Mouse (Mus musculus) thymus, postnatal 25 days (tissue): ENCODE measurements at regions not wholly inside any gene's neighbourhood (a gene's known extent, or its start where the extent isn't known, plus 50 kb on each side); places are given as distances from the start of the nearest gene placed in this dataset.

Source experiments
- DNase-seq: peaks from one replicate; pipeline ENCODE4 v3.0.0; 2022

DNA sequence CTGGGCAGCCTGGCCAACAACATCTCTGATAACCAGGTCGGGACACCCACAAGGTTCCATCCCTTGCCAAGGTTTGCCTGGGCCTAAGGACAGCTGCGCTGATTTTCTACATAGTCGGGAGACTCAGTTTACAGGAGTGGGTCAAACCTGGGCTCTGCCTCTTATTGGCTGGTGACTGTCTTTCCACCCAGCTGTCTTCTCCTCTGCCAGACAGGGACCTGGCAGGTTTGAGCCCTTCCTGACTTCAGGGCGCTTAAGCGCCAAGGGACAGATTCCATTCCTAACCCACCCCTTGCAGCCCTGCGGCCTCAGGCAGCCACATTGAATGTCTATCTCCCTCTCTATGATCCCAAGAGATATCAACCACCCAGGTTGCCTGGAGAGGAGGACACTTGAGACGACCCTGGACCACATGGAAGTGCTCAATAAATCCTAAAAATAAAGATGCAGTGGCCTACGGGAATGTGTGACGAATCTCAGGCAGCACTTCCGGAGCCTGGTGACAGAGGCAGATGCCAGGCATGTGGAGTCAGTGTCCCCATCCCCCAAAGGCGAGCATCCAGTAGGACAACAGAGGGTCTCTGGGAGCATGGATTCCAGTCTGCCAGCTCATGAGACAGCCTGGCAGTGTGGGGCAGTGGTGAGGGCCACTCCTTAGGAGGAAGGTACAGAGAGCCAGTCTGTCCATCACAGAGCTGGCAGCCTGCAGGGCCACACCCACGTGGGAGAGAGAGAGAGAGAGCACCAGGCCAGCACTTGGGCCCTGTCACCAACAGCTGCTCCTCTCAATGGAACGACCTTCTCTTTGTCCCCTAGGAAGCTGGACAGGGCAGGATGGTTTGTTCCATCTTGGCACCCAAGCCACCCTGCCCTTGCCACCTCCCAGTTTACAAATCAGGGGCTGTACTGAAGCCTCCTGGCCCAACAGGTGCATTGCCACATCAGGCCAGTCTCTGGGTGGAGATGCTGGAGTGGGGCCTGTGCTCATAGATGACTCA is 63.8 kb upstream of the Slc6a6 start:
- DNase-seq, result no peak

DNA sequence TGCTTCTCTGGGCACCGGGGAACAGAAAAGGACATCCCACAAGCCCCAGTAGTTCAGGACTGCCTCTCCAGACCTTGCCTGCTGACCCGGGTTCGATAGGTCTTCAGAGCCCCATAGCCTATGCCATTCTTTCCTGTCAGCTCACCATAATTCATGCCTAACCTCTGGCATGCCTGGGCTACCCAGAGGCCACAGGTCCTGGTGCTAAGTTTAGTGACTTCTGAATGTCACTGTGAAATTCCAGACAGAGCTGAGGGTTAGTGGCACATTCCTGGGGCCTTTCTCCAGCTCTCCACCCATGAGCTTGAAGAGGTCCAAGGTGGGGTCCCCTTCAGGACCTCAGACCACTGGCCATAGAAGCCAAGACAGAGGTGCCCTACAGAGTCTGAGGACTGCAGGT is 62.4 kb upstream of the Slc6a6 start:
- DNase-seq, result no peak

DNA sequence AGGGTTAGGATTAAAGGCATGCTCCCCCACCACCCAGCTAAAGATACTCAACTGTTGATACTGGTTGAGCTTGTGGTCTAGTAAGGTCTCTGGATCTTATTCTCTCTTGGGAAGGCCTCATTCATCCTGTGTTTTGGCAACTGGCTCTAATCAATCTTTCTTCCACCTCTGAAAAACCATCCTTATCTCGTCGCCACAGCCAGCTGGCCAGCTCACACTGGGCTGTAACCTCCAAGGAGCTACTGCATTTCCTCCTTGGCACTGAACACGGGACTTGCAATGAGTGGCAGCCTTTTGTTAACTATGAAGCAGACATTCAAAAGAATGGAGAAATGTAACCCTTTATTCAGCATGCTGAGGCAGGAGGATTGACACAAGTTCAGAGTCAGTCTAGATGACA is 61.4 kb upstream of the Slc6a6 start:
- DNase-seq, result no peak

DNA sequence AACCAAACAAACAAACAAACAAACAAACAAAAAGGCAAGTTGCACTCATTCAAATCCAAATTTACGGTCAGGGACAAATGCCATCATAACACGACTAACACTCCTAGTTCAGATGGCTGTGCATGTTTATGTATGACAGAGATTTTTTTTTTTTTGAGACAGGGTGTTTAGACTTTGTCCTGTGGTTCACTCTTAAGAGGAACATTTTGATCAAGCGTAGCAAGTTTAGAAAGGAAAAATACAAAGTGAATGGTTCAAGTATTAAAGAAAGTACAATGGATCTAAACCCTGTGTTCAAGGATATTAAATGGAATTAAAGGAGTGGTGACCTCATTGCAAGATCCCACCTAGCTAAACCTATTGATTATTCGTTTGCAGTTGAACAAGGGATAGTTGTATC is 60.2 kb upstream of the Slc6a6 start:
- no peak for DNase-seq

DNA sequence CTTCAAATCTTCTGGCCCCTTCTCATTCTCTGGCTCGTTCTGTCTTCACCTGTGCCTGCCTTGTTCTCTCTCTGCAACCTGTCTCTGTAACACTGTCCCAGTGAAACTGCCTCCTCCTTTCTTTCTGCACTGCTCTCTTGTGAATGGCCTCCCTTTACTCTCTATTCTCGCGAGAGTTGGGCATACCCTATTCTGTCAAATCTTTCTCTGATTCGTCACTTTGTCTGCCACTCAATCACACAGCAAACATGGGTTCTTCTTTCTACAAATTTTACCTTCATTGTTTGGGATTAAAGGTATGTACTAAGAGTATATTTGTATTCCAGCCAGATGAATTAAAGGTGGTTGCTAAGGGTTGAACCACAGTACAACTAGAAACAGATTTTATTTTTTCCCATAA is 54.6 kb upstream of the Slc6a6 start:
- no peak for DNase-seq

DNA sequence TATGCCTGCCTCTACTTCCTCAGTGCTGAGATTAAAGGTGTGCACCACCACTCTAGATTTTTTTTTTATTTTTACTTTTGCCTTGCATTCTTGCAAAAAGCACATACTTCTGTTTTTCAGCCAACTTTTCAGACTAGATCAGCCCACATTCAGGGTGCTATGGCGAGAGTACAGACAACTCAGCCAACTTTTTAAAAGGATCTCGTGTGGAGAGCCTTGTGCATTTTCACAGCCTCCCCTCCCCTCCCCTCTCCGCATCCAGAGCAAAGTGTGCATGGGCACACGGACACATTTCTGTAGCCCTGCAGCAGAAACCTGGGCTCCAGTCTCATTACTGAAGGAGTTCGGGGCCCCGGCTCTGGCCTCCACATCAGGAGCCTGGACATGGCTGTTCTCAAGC is 52.6 kb upstream of the Slc6a6 start:
- DNase-seq, result no peak
